Mouse (Mus musculus): ENCODE data around the gene Zfp536. TPM values are rescaled to one million over a fixed set of nuclear protein-coding genes. Genes with fewer than 3 reads are reported as not detected.
A peak's percentile ranks its signal among the peaks of the same experiment; 100 is the strongest.

The Zfp536 gene
- total RNA-seq, 2 experiments from 2014 or later, result 32.0 to 38.0 TPM

DNA sequence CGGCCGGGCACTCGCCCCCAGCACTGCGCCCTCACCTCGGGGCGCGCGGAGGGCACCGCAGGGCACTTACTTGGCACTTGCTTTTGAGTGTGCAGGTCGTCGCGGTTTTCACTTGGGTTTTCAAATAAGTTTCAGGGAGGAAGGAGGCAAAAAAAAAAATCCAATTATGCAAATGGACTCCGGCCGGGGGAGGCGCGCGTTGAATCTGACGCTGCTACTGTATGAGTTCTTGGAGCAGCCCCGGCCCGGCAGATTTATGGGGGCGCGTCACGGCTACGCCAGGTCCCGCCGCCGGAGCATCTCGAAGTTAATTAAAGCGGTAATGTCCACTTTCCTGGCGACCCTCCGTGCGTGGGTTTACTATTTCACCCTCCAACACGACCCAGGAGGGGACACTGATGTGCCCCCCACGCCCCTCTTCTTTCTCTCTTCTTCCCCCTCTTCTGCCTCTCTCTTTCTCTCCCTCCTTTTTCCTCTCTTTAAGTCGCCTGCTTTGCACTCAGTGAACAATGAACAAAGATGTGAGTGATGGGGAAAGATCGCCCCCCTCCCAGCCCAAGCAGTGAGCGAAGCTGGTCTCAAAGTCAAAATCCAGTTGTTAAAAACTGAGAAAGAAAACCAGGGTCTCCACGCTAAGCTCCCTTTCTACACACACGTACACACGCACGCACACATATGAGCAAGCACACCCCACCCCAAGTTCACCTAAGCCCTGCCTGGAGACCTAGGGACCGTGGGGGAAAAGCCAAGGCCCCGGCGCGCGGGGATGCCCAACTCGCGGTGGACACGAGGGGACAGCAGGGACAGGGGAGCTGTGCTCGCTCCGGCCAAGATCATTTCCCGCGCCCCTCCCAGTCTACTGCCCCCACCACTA is 3.7 kb downstream of the Zfp536 start:
- intact Hi-C loops (cut with DNase I), result loop anchor here (1.0 to 5.0 kb wide), 2 partner anchors 122 to 394 kb away; no protein-coding TSS in a partner anchor
- peak; percentile 27 to 38 for DNase-seq (ENCODE audit: low spot score in 2 of 2)

GRCm38 (mm10) chr7:37769004-37769403 is 4.4 kb downstream of the Zfp536 start:
- intact Hi-C loops (cut with DNase I), result no loop called here
- peak in 1 of 2 experiments; percentile 34 for DNase-seq (ENCODE audit: low spot score in 2 of 2)

GRCm38 (mm10) chr7:37768310-37768940 is 5.0 kb downstream of the Zfp536 start:
- intact Hi-C loops (cut with DNase I), result no loop called here

DNA sequence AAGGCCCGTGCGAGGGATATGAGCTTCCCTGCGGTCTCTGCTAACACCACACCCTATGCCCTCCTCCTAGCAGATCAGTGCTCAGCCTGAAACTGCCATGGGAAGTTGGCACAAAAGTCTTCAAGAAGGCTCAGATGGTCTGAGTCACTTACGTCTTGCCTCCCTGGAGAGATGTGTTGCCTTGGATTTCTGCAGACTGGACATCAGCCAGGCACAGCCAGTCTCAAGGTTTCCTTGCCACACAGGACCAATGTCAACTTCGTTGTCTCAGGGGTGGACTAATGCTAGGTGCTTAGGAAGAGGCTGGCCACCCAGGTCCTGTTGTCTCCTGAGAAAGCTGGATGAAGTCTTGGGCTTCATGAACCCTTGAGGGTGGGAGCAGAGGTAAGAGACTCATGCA is 14.6 kb downstream of the Zfp536 start:
- DNase-seq (ENCODE audit: low spot score in 2 of 2), result no peak
- intact Hi-C loops (cut with DNase I), result no loop called here

More at GRCm38 (mm10) chr7:37768310-37768940, 5.0 kb downstream of the Zfp536 start:
- no peak for DNase-seq (ENCODE audit: low spot score in 2 of 2)

GRCm38 (mm10) chr7:37753024-37753423 is 20.4 kb downstream of the Zfp536 start:
- intact Hi-C loops (cut with DNase I), result no loop called here
- no peak for DNase-seq (ENCODE audit: low spot score in 2 of 2)

DNA sequence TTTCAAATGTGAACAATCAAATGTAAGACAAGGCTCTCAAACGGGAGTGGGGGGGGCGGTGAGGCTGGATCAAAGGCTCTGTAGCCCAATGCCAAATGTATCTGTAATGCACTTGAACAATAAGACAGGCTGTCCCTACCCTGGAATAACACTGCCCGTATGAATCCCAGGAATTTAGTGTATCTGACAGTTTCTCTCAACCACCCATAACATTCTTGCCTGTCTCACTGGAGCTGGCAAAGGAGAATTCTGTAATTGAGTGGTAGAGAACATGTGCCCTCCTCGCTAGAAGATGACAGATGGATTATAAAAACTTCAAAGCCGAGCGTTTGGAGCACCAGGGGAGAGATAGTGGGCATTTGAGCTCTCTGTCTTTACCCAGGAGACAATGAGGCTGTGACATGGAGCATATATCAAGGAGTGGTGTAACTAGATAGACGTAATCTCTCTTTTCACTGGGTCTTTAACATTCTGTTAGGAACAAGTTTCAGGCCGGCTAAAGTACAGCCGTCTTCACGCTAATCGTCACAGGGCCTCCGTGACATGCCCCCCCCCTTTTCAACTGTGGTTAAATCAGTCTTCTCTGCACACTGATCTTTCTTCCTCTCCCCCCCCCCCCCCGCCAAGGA is 27.2 kb downstream of the Zfp536 start:
- intact Hi-C loops (cut with DNase I), result no loop called here
- no peak for DNase-seq (ENCODE audit: low spot score in 2 of 2)

GRCm38 (mm10) chr7:37743350-37743749 is 30.1 kb downstream of the Zfp536 start:
- intact Hi-C loops (cut with DNase I), result no loop called here
- DNase-seq (ENCODE audit: low spot score in 2 of 2), result no peak

- DNase-seq (ENCODE audit: low spot score in 2 of 2), result no peak
- intact Hi-C loops (cut with DNase I), result no loop called here
Measured at GRCm38 (mm10) chr7:37737191-37737590, 36.2 kb downstream of the Zfp536 start.

DNA sequence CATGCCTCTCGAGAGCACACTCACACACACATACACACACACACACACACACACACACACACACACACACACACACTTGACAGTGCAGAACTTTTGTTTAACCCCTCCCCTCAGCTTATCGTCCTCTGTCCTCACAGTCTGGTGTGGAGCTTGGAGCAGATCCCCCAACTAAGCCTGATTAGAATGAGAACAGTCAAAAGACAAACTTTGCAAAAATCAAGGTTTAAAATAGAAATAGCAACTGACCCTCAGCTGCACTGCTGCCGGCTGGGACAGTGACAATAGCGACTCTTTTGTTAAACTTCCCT is 37.1 kb downstream of the Zfp536 start:
- intact Hi-C loops (cut with DNase I), result no loop called here

GRCm38 (mm10) chr7:37735707-37736412 is 37.6 kb downstream of the Zfp536 start:
- no peak for DNase-seq (ENCODE audit: low spot score in 2 of 2)
- intact Hi-C loops (cut with DNase I), result no loop called here

More for the DNA sequence above, 37.1 kb downstream of the Zfp536 start:
- no peak for DNase-seq (ENCODE audit: low spot score in 2 of 2)

- intact Hi-C loops (cut with DNase I), result no loop called here
Measured at GRCm38 (mm10) chr7:37735101-37735500, 38.3 kb downstream of the Zfp536 start.

DNA sequence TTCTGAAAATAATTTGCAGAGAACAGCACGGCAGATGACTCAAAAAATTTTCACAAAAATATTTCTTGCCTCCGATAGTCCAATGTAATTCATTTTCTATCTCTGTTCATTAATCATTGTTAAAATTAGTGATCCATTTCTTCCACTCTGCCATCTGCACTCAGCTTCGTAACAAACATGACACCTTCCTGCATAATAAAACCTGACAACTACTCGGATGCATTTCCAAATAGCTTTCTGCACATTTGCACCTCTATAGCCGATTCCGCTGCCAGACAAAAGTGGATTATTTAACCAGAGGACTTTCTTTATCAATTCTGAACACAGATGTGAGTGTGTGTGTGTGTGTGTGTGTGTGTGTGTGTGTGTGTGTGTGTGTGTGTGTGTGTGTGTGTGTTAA is 38.9 kb downstream of the Zfp536 start:
- intact Hi-C loops (cut with DNase I), result no loop called here
- DNase-seq (ENCODE audit: low spot score in 2 of 2), result no peak

More at GRCm38 (mm10) chr7:37735101-37735500, 38.3 kb downstream of the Zfp536 start:
- no peak for DNase-seq (ENCODE audit: low spot score in 2 of 2)

DNA sequence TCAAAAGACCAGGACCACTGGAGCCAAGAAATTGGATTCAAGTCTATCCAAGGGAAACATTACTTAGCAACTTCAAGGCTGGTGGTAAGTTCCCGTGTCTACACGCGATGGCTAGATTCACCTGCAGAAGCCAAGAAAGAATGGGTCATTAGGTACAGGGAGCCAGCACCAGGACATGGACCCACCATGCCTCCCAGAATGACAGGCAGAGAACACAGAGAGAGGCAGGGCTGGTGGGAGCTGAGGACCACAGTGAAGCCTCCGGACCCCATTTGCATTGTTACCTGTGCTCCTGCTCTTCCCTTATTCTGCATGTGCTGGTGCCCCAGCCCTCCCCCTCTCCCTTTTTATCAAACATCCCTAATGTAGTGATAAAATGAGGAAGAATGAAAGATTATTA is 39.4 kb downstream of the Zfp536 start:
- intact Hi-C loops (cut with DNase I), result no loop called here

GRCm38 (mm10) chr7:37732741-37733140 is 40.7 kb downstream of the Zfp536 start:
- intact Hi-C loops (cut with DNase I), result no loop called here
- no peak for DNase-seq (ENCODE audit: low spot score in 2 of 2)

More for the DNA sequence above, 39.4 kb downstream of the Zfp536 start:
- DNase-seq (ENCODE audit: low spot score in 2 of 2), result no peak

DNA sequence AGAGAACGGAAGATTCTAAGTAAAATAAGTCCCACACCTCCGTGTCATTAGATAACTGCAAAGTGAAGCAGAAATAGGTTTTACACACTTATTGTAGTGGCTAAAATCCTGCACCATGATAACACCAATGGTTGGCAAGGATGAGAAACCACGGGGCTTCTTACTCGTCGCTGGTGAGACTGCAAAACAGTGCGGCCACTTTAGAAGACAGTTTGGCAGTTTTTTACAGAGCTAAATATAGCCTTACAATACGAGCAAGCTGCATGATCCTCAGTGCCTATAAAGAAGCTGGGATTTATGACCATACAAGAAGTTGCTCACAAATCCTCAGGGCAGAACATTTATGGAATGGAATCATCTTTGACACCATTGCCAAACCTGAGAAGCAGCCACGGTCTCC is 45.7 kb downstream of the Zfp536 start:
- no peak for DNase-seq (ENCODE audit: low spot score in 2 of 2)
- intact Hi-C loops (cut with DNase I), result no loop called here

DNA sequence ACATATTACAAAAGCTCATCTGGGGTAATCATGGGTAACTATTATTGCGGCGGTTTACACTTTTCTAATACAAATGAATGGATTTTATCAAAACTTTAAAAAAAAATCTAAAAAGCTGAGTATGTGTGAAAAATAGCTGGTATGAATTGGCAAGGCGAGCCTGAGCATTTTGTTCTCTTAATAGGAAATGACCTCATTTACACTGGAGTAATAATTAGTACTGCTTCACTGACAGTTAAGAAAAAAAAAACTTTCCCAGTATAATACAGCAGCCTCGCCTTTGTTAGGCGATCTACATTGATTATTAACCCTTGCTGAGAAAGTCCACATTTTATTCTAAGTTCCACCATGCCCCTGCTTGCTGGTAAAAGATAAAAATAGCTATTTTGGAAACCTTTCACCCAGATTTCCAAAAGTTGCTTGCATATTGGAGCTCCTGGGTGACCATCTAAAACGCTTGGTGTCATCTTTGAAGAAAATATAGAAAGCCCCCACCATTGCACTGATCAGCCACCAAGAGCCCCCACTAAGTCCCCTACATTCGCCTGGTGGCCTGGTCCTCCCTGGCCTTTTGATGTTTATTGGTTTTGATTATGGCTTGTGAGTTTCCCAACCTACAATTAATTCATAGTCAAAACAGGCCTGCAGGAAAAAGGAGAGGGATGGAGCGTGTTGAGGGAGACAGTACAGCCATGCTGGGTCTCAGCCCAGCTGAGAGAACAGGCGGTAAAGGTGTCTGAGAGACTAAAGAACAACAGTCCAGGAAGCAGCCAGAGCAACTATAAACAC is 49.2 kb downstream of the Zfp536 start:
- intact Hi-C loops (cut with DNase I), result no loop called here
- DNase-seq (ENCODE audit: low spot score in 2 of 2), result no peak

DNA sequence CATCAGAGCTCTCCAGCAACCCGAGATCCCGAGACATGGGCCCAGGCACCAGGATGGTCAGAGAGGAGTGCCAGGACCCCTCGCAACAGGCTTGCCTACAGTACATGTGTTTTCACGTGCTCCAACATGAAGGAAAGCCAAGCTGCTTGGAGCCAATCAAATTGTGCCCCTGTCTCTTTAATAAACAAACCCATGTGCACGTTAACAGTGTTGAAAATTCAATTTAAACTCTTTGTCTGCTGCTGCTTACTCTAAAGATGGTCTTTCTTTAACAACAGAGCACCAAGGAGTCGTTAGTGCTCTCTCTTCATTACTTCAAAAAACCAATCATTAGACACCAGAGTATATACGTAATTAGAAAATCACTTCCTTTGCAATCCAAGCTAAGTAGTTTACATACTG is 50.2 kb downstream of the Zfp536 start:
- intact Hi-C loops (cut with DNase I), result no loop called here

GRCm38 (mm10) chr7:37721676-37722075 is 51.8 kb downstream of the Zfp536 start:
- intact Hi-C loops (cut with DNase I), result no loop called here
- DNase-seq (ENCODE audit: low spot score in 2 of 2), result no peak

More for the DNA sequence above, 50.2 kb downstream of the Zfp536 start:
- DNase-seq (ENCODE audit: low spot score in 2 of 2), result no peak

Data from left cerebral cortex, postnatal 25 days (tissue).